Mouse (Mus musculus): ENCODE measurements at regions not wholly inside any gene's neighbourhood (a gene's known extent, or its start where the extent isn't known, plus 50 kb on each side); places are given as distances from the start of the nearest gene placed in this dataset.

DNA sequence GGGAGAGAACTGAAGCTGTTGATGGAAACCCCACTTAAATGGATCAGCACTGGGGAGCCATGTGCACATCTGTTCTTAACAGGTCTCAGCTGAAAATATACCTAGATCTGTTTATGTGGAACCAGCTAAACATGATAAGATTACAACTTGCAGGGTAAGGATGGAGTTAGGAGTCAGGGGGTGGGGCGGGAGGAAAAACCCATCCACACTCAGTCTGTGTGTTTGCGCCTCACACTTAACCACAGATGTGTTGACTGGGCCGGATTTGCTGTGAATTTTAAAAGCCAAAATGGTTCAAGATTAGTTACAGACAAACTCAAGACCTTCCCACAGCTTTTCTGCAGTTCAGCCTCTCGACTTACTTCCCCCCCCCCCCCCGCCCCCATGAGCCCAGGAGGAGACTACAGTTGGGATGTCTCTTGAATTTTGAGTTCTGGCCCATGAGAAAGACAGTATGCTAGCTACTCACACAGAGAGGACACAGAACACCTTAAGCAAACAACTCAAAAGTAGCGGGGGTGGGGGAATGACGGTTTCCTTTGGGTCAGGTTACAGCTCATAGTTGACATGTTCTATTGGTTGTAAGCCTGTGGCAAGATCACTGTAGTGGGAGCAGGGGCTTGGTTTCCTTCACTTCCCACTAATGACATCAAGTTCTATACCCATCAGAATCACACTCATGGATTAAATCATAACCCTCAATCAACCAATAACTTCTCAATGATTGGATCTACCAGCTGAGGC, 209.1 kb downstream of the Bcl2l11 start:
- DNase-seq (ENCODE audit: low read depth, low spot score) = no peak

DNA sequence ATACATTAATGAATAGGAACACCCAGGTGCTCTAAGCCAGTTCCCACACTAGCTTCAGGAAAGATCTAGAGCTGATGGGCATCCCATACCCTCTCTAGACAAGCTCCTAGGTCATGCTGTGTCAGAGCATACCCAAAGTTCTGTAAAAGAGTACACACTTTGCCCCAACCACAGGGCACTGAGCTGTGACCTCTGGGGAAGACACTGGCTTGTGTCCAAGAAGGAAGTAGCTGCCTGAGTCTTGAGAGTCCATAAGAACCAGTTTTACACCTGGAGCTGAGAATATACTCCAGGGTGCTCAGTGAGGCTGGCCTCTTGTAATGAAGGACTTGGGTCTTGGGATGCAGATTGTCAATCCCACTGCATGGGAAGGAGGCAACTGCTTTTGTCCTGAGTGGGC, 211.4 kb downstream of the Bcl2l11 start:
- no peak for DNase-seq (ENCODE audit: low read depth, low spot score)

DNA sequence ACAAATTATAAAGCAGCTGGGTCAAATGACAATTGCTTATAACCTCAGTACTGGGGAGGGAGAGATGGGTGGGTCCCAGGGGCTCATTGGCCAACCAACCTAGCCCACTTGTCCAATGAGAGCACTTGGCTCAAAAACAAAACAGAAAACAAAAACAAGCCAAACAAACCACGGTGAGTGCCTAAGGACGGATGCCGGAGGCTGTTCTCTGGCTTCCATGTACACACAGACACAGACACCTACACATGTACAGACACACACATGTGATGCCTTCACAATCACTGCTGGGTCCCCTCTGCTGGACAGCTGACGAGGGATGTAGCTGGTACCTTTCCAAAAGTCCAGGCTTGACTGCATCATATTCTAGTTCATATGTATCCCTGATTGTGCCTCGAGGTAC, 212.0 kb downstream of the Bcl2l11 start:
- DNase-seq (ENCODE audit: low read depth, low spot score) = no peak

DNA sequence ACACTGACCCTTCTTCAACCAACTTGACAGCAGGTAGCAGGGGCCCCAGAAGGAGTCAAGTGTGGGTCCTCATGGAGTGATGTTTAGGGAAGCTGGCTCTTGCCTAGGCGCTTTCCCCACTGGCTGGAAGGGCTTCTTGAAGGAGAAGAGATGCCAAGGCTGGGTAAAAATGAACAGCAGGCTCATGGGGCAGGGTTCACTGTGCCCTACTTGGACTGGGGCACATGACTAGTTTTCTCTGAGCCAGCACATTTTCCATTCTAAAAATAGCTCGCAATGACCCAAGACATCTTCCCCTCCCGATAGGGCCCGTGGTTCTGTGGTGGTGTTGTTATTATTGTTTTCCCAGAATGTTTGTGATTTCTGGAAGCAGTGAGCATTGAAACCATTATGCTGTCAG, 212.6 kb downstream of the Bcl2l11 start:
- peak; percentile 90 for DNase-seq (ENCODE audit: low read depth, low spot score)

DNA sequence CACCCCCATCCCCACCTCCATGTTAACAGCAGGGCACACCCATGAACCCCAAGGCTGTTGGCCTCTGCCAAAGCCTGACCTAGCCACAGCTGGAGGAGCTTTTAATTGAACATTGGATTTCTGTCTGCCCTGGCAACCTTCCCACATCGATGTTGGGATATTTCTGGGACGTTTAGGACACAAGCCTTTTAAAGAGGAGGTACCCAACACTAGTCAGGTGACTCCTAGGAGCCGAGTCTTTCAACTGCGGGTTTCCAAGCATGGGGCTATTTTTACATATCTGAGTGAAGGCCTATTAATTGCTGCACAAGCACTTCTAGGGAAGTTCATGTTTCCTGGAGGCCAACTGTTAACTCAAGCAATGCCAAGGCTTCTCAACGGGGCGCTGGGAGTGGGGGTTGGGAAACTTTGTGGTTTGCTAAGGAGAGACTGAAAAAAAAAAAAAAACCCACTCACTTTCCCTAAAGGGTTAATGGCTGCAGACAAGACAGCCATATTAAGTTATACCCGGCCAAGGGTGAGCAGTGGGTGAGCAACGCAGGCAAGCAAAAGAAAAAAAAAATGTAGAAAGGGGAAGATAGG, 213.3 kb downstream of the Bcl2l11 start:
- peak; percentile 84 for DNase-seq (ENCODE audit: low read depth, low spot score)

DNA sequence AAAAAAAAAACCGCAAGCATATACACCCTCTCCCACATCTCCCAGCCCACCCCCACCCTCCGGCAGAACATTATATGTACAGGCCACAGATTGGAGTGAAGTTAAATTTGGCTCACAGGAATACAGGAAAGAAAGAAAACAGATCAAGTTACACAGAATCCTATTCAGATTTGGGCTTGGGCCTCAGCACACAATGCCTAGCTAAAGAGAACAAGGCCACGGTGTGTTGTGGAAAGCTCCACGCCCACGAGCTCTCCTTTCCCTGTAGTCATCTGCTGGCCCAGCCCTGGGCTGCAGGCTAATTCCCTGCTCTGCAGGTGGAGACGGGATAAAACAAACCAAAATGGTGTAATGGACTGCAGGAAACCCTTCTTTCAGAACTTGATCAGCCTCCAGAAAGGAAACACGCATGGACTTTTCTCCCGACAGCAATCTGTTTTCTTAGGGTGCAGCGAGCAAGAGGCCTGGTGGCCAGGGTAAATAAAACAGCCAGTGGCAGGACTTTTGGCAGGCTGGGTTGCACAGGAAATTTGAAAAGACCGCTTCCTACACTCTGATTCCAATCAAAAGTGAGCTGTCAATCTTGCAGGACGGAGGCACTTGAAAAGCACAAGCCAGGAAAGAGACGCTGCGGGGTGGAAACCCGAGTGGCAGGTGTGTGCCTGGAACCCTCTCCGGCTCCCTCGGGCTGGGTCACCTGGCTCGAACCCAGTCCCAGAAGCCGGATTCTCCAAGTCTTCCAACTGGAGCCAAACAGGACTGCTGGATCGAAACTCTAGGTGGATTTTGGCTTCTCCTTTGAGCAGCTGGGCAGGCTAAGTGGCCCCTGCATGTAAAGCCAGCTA, 214.0 kb downstream of the Bcl2l11 start:
- no peak for DNase-seq (ENCODE audit: low read depth, low spot score)

DNA sequence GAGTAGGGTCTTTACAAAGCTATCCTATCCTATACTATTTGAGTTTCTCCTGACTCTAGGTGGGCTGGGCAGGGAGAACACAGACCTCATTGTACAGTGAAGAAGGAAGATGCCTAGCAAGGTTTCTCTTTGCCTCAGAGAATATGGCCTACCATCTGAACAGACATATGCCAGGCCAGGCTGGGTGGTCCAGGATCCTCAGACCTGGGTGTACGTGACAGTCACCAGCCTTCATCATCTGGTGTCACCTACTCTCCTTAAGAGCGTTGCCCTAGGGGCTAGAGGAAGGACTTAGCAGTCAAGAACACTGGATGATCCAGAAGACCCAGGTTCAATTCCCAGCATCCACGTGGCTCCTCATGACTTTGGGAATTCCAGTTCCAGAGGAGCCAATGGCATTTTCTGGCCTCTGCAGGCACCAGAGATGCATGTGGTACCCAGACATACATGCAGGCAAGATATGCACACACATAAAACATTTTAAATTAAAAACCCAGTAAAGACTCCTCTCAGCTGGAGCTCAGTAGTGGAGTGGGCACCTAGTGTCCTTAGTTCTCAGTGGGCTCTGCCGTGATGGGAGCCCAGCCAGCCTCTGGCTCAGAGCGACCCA, 214.9 kb downstream of the Bcl2l11 start:
- DNase-seq (ENCODE audit: low read depth, low spot score) = no peak

DNA sequence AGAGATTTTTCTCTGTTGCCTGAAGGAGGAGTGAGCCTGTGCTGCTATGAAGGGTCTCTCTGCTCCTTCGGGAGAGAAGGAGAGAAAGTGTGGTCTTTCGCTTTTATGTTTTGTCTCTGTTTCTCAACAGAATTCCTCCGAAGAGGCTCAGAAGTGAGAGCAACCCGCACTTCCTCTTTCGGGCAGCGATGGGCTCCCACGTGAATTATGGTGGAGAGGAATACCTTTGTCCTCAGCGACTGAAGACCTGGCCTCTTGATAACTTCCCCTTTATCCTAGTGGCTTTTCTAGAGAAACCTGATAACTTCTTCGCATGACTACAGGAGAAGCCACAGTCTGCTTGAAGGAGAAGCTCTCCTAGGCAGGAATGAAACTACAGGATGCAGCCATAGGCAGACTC, 216.4 kb downstream of the Bcl2l11 start:
- DNase-seq (ENCODE audit: low read depth, low spot score) = no peak

DNA sequence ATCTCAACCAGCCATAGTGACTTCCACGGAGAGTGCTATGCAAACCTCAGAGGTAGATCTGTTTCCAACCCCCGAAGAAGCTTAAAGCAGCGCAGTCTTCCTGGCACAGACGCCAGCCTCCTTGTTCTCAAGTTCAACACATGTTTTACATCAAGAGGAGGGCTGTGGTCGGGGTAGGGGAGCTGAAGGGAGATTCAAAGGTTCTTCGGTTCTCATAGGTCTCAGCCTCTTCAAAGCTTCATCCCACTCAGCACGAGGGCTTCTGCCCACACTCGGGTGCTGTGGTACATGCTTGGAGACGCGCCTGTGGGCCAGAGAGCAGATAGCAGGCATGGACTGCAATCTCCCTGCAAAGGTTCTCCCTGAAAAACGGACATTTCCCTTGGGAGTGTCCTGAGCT, 219.7 kb downstream of the Bcl2l11 start:
- DNase-seq (ENCODE audit: low read depth, low spot score) = no peak

DNA sequence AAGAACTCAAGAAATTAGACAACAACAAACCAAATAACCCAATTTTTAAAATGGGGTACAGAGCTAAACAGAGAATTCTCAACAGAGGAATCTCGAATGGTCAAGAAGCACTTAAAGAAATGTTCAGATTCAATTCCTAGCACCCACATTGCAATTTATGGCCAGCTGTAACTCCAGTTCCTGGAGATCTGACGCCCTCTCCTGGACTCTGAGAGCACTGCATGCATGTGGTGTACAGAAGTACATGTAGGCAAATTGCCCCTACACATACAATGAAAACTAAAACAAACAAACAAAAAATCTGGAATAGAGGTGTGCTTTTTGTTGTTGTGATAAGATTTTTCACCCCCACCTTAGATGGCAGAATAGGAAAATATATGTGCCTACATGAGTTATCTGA, 222.7 kb downstream of the Bcl2l11 start:
- DNase-seq (ENCODE audit: low read depth, low spot score) = no peak

DNA sequence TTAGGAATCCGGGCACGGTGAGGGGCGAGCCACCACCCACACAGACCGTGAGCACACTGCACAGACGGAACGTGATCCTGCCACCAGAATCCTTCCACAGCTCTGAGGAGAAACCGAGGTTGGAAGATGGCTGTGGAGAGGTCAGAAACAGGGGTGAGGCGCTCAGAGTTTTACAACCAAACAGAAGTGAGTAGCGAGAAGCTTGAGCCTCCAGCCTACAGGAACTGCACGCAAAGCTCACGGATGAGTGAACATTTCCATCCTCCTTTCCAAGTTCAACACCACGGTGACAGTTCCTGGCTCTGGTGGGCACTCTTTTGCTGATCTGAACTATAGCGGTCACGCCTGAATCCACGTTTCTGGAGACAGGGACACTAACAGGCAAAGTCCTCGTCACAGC, 225.6 kb downstream of the Bcl2l11 start:
- DNase-seq (ENCODE audit: low read depth, low spot score) = no peak

DNA sequence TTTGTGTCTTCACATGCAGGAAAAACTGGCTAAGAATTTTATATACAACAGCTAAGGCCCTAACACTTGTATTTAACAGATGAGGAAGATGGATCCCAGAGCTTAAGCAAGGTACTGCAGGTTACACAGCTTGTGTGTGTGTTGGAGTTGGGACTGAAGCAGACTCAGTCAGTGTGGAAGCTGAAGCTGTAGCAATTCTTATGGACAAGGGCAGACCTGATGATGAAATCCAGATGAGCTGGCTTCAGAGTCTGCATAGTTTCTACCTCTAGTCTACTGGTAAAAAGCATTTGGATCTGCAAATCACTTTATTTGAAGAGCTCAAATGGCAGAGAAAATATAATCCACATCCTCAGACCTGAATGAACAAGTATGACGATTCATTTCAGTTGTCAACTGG, 226.7 kb downstream of the Bcl2l11 start:
- DNase-seq (ENCODE audit: low read depth, low spot score) = no peak

DNA sequence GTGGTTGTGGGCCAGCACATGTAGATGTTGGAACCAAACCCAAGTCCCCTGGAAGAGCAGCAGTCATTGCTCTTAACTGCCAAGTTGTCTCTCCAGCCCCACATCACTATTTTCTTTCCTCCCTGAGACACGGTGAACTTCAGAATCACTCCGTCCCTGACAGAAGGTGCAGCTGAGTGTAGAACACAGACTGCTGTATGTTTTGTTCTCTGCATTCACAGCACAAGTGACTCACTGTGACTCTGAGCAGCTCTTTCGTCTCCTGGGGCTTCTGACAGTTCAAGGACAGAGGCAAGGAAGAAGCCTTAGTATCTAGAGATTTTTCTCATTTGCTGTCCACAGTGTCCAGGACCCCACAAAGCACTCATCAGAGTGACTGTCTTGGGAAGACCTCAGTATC, 227.6 kb downstream of the Bcl2l11 start:
- no peak for DNase-seq (ENCODE audit: low read depth, low spot score)

DNA sequence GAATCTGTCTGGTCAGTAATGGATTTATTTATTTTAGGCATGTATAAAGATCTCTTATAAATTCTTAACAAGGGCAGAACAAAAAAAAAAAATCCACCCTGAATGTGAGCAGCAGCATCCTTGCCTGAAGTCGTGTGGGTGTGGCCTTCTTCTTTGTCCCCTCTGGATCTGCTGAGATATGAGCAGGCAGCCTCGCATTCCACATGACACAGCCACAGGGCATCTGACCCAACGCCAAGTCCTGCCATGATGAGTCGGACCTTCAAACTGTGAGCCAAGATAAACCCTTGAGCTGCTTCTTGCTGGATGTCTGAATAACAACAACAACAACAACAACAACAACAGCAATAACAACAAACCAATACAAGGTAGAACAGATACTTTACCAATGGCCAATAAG, 230.5 kb downstream of the Bcl2l11 start:
- DNase-seq (ENCODE audit: low read depth, low spot score) = no peak

DNA sequence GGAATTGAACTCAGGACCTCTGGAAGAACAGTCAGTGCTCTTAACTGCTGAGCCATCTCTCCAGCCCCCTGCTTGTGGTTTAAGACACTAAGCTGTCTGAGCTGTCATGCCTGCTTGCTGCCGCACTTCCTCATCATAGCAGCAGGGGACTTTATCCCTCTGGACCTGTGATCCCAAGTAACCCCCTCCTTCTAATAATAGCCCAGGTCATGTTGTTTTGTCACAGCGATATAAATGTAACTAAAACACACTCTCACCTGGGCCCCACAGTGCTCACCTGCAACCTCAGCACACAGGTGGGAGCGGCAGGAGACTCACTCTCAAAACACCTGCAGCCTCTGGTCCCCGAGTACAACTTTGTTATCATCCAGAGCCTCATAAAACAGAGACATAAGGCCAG, 231.9 kb upstream of the Spdye4c start:
- DNase-seq (ENCODE audit: low read depth, low spot score) = no peak

DNA sequence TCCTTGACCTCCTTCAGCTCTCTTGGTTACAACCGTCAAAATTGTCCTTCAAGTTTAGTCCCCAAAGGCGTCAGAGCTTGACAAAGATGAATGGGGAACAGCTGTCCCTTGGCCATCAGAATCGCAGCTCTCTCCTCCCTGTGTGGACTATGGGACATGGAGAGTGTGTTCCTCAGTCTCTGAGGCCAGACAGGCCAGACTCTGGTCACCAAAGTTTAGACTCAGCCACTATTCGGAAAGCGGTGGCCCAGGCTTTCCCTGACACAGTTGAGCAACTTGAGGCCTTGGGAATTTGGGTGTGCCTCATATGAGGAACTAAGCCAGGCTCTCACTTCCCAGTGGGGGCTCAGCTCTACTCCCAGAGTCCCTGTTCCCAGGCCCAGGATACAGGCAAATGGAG, 230.5 kb upstream of the Spdye4c start:
- DNase-seq (ENCODE audit: low read depth, low spot score) = peak; percentile 41

DNA sequence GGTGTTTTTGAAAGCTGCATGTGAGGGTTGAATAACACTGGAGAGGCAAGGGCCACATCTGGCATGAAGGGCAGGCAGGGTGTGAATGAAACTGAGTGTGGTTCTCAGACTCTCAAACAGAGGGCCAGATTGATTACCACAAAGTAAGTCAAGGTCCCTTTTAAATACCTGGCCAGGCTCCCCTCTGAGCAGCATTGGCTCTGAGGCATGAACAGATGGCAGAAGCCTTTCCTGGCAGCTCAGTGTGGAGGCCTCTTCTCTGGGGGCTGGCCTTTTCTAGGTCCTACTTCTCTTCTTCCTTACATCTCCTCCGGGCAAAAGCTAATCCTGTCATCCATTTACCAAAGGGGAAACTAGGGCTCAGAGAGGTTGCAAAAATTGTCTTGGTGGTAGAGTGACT, 229.6 kb upstream of the Spdye4c start:
- no peak for DNase-seq (ENCODE audit: low read depth, low spot score)

DNA sequence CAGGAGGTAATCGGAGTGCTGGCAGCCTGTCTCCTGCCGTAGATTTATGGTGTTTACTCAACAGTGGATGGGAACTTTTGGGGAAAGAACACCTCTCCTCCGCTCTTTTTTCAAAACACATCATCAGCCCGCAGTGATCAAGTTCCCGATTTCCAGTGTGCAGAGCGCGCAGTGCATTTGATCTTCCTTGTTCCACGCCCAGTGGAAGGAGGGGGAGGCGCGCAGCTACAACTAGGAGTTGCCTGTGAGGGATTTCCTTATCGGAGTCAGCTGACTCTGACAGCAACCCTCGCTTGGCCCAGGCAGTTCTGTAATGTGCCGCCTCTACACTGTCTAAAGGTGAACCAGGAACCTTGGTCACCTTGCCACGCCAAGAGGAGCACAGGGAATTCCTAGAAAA, 226.8 kb upstream of the Spdye4c start:
- peak; percentile 51 for DNase-seq (ENCODE audit: low read depth, low spot score)

DNA sequence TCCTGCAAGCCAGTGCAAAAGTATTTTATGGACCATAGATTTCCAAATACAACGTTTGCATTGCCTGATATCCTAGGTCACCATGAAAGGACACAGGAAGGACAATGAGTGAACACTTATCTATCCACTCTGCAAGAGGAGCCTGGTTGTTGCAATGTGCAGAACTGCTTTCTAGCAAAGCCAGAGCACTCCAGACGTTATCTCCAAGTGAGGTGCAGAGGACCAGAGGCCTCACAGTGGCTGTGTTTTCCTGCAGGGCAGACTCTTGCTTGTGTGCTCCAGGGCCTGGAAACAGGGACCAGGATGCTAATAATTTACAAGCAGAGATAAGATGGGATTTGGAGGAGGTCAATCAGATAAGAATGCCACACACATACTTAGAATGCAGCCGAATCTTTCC, 226.0 kb upstream of the Spdye4c start:
- no peak for DNase-seq (ENCODE audit: low read depth, low spot score)

DNA sequence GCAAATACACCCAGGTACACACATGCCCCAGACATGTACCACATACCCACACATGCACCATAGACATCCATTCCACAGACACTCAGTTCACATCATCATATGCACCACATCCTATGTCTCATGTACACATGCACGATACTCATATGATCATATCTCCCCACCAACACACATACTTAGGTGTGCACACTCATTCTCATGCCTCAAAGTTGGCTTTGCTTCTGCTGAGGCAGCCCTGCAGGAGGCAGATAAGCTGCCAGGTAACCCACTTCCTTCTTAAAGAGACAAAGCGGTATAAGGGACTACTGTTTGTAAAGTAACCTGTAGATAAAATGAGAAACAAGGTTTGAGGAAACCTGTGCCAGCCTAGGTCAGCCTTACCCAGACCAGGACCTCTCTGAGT, 225.2 kb upstream of the Spdye4c start:
- DNase-seq (ENCODE audit: low read depth, low spot score) = no peak

DNA sequence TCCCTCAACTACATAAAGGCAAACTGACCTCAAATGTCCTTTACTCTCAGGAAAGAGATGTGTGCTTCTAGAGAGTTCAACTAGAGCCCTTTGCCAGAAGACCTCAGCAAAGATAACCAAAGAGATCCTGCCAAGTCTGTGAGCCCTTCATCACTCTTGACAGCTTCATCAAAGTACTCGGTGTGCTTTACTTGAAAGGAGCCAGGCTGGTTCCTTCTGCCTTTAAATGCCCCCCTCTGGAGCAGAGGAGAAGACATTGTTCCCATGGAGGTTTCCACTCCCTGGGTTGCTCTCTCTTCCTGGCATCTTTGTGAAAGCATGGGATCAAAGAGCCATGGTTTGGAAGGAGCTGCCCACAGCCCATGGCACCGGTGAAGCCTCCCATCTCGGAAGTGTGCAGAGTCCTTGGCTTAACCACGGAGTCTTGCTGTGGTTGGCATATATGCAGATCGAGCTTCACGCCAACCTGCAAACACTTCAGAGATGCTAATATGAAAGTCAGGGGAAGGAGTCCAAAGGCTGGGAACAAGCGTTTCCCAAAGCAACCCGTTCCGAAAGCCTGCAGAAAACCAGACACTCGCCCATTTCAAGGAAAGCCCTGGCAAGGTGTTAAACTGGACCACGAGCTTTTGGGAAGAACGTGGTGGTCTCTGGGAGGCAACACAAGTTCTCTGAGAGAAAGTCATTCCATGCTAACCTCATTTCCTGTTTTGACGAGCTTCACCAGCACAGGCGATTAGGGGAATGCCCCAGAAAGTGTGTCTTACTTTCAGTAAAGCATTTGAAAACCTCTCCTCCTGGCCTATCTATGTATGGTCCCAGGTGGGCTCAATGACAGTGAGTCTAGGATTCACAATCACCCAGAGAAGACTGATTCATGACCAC, 223.5 kb upstream of the Spdye4c start:
- DNase-seq (ENCODE audit: low read depth, low spot score) = peak; percentile 56

Measured in skeletal muscle tissue, adult 2 months (tissue).